Mouse (Mus musculus): ENCODE measurements around the gene Tapbp.

Tapbp gene

GRCm38 (mm10) chr17:33965082-33965845 lies 49.6 kb downstream of the Tapbp start:
- DNase-seq (ENCODE audit: low read depth, low spot score), result no peak

GRCm38 (mm10) chr17:33965846-33966550 lies 50.3 kb downstream of the Tapbp start:
- DNase-seq (ENCODE audit: low read depth, low spot score), result no peak

- DNase-seq (ENCODE audit: low read depth, low spot score), result peak; percentile 86
These were observed 52.8 kb downstream of the Tapbp start for GRCm38 (mm10) chr17:33968489-33968888.

GRCm38 (mm10) chr17:33968927-33969326 lies 53.2 kb downstream of the Tapbp start:
- peak; percentile 92 for DNase-seq (ENCODE audit: low read depth, low spot score)

- peak; percentile 83 for DNase-seq (ENCODE audit: low read depth, low spot score)
These were observed 53.7 kb downstream of the Tapbp start for GRCm38 (mm10) chr17:33969394-33969793.

- DNase-seq (ENCODE audit: low read depth, low spot score), result peak; percentile 65
These were observed 57.0 kb downstream of the Tapbp start for GRCm38 (mm10) chr17:33972691-33973090.

GRCm38 (mm10) chr17:33973572-33973971 lies 57.9 kb downstream of the Tapbp start:
- no peak for DNase-seq (ENCODE audit: low read depth, low spot score)

- DNase-seq (ENCODE audit: low read depth, low spot score), result no peak
These were observed 62.3 kb downstream of the Tapbp start for GRCm38 (mm10) chr17:33977861-33978557.

GRCm38 (mm10) chr17:33978631-33979031 lies 62.9 kb downstream of the Tapbp start:
- DNase-seq (ENCODE audit: low read depth, low spot score), result peak; percentile 92

Data from R1 (cell line).